Mouse (Mus musculus) heart, embryonic 14.5 days (tissue): Measurements from ENCODE around the gene Gmnn. TPM values are rescaled to one million over a fixed set of nuclear protein-coding genes. Genes with fewer than 3 reads are reported as not detected.
A peak's percentile ranks its signal among the peaks of the same experiment; 100 is the strongest.

Source experiments
- ATAC-seq: fragments of 200-750 bp; cut with Nextera tagmentation; 2 replicates; pipeline ENCODE4 v1.8.0; 2017; ENCODE audit warnings: low read depth, moderate TSS enrichment; ENCODE audit not compliant: insufficient number of reproducible peaks, insufficient read depth, low FRiP score
- H3K27ac ChIP-seq, 2 experiments: fragments of 200-500 bp in 1 of 2; fragments of 300-500 bp in 1 of 2; sonication (generic) in 1 of 2; replicated peaks in 1 of 2; 2 replicates each; pipeline ENCODE4 v1.5.1; 2012 to 2014; ENCODE audit warnings: low read depth in 2 of 2, low read length in 2 of 2, control low read depth in 1 of 2, mild to moderate bottlenecking in 1 of 2, mixed read lengths in 1 of 2; ENCODE audit not compliant: control insufficient read depth in 1 of 2, insufficient read depth in 1 of 2
- H3K27me3 ChIP-seq: fragments of 300-500 bp; sonication (generic); 2 replicates; pipeline ENCODE4 v1.6.1; 2014; ENCODE audit warnings: mild to moderate bottlenecking, low read length, control low read depth; ENCODE audit not compliant: control insufficient read depth, insufficient read depth
- H3K36me3 ChIP-seq: fragments of 300-500 bp; sonication (generic); 2 replicates; pipeline ENCODE4 v1.6.1; 2014; ENCODE audit warnings: mild to moderate bottlenecking, control low read depth, low read length, mixed read lengths; ENCODE audit not compliant: control insufficient read depth, insufficient read depth
- H3K4me1 ChIP-seq, 2 experiments: fragments of 200-500 bp in 1 of 2; fragments of 300-500 bp in 1 of 2; sonication (generic) in 1 of 2; 2 replicates each; pipeline ENCODE4 v1.6.1; 2012 to 2014; ENCODE audit warnings: low read length in 2 of 2, control low read depth in 1 of 2, mixed read lengths in 1 of 2; ENCODE audit not compliant: control insufficient read depth in 2 of 2, insufficient read depth in 2 of 2
- H3K4me2 ChIP-seq: fragments of 300-500 bp; sonication (generic); 2 replicates; pipeline ENCODE4 v1.6.1; 2014; ENCODE audit warnings: mild to moderate bottlenecking, low read length
- H3K4me3 ChIP-seq, 2 experiments: fragments of 200-500 bp in 1 of 2; fragments of 300-500 bp in 1 of 2; sonication (generic) in 1 of 2; 2 replicates each; pipeline ENCODE4 v1.5.1; 2012 to 2014; ENCODE audit warnings: low read length in 2 of 2, mild to moderate bottlenecking in 2 of 2, control low read depth in 1 of 2, low read depth in 1 of 2, moderate library complexity in 1 of 2; ENCODE audit not compliant: control insufficient read depth in 1 of 2, insufficient read depth in 1 of 2
- H3K9ac ChIP-seq: fragments of 300-500 bp; sonication (generic); 2 replicates; pipeline ENCODE4 v1.6.1; 2014; ENCODE audit warnings: mild to moderate bottlenecking, low read length
- H3K9me3 ChIP-seq: fragments of 300-500 bp; sonication (generic); 2 replicates; pipeline ENCODE4 v1.6.1; 2016; ENCODE audit warnings: low read length, control low read depth; ENCODE audit not compliant: control insufficient read depth
- WGBS: fragments of 180-500 bp; shearing (Covaris S2); extraction: QIAGEN DNeasy Blood & Tissue Kit; methylation state at CpG from one replicate; pipeline ENCODE4 v1.1.7; 2014; 5-methylcytosine and 5-hydroxymethylcytosine counted together
- polyA plus RNA-seq: library from polyadenylated mRNA; unstranded; fragments of >200 nt; fragmentation: Nextera tagmentation; extraction: Ambion mirVana; gene quantifications from 2 replicates; pipeline ENCODE4 v1.2.1, GENCODE M21; 2014

Gene Gmnn
- polyA plus RNA-seq, 1 experiment from 2014 or later, result 108 TPM

- Histone ChIP-seq H3K27ac (peak overlapping the region; percentile 86 to 97), H3K9me3 (no peaks in the 10 kb centered on the region), H3K27me3 (no peaks in the 10 kb centered on the region), H3K4me3 (peak overlapping the region; percentile 80 to 96), H3K4me2 (peak overlapping the region; percentile 75), H3K9ac (peak overlapping the region; percentile 90), H3K36me3 (peaks cover 37% of the 10 kb centered on the region), H3K4me1 (peaks cover 2 to 10% of the 10 kb centered on the region in 2 experiments; a peak in 1 of 4 replicates)
- WGBS, result 4% methylated on average over 10 of the region's 10 CpGs
- no peak for ATAC-seq
Measured at GRCm38 (mm10) chr13:24761083-24761402, 680 bp downstream of the Gmnn start.

GRCm38 (mm10) chr13:24760351-24760870 is 1.3 kb downstream of the Gmnn start:
- WGBS, result 57% methylated on average over 5 of the region's 5 CpGs
- Histone ChIP-seq H3K4me2 (peak overlapping the region; percentile 75), H3K9me3 (no peaks in the 10 kb centered on the region), H3K4me1 (peaks cover 2 to 10% of the 10 kb centered on the region in 2 experiments; a peak in 1 of 4 replicates), H3K36me3 (peaks cover 43% of the 10 kb centered on the region), H3K9ac (peak overlapping the region; percentile 90), H3K27me3 (no peaks in the 10 kb centered on the region), H3K4me3 (peak overlapping the region; percentile 80 to 96), H3K27ac (peak overlapping the region in 1 of 2 experiments; percentile 97; a peak in 2 of 4 replicates)
- no peak for ATAC-seq

- Histone ChIP-seq H3K27me3 (no peaks in the 10 kb centered on the region), H3K9me3 (no peaks in the 10 kb centered on the region), H3K4me2 (no peak overlapping the region), H3K4me3 (no peak overlapping the region), H3K4me1 (peaks cover 2 to 10% of the 10 kb centered on the region in 2 experiments; a peak in 1 of 4 replicates), H3K9ac (no peak overlapping the region), H3K27ac (no peak overlapping the region), H3K36me3 (peaks cover 53% of the 10 kb centered on the region)
- 85% methylated on average over 10 of the region's 10 CpGs for WGBS
- ATAC-seq, result no peak
Measured at GRCm38 (mm10) chr13:24759451-24759850, 2.3 kb downstream of the Gmnn start.

- WGBS, result 78% methylated on average over 12 of the region's 12 CpGs
- Histone ChIP-seq H3K9ac (no peak overlapping the region), H3K36me3 (peaks cover 65% of the 10 kb centered on the region), H3K27ac (no peak overlapping the region), H3K27me3 (no peaks in the 10 kb centered on the region), H3K4me2 (no peak overlapping the region), H3K9me3 (no peaks in the 10 kb centered on the region), H3K4me1 (peaks cover 2 to 10% of the 10 kb centered on the region in 2 experiments; a peak in 1 of 4 replicates), H3K4me3 (no peak overlapping the region)
- no peak for ATAC-seq
Measured at GRCm38 (mm10) chr13:24757820-24758564, 3.7 kb downstream of the Gmnn start.

- 0 out of 4 replicates have a peak, but pooled peaks cover 2 to 3% of the 10 kb centered on the region in 2 experiments for H3K4me1 ChIP-seq
- no peak overlapping the region for H3K27ac ChIP-seq
- peaks cover 78% of the 10 kb centered on the region for H3K36me3 ChIP-seq
- no peak for ATAC-seq
- 92% methylated on average over 3 of the region's 3 CpGs for WGBS
- H3K27me3 ChIP-seq, result no peaks in the 10 kb centered on the region
- no peak overlapping the region for H3K4me3 ChIP-seq
- no peak overlapping the region for H3K4me2 ChIP-seq
- no peaks in the 10 kb centered on the region for H3K9me3 ChIP-seq
- H3K9ac ChIP-seq, result no peak overlapping the region
Measured at GRCm38 (mm10) chr13:24756756-24757155, 5.0 kb downstream of the Gmnn start.

GRCm38 (mm10) chr13:24751396-24751795 is 10.3 kb downstream of the Gmnn start:
- Histone ChIP-seq H3K36me3 (peaks cover 66% of the 10 kb centered on the region), H3K4me3 (no peak overlapping the region), H3K9me3 (no peaks in the 10 kb centered on the region), H3K27me3 (no peaks in the 10 kb centered on the region), H3K4me1 (peaks cover 2 to 14% of the 10 kb centered on the region in 2 experiments; a peak in 2 of 4 replicates), H3K4me2 (no peak overlapping the region), H3K27ac (no peak overlapping the region), H3K9ac (no peak overlapping the region)
- WGBS, result 87% methylated on average over 8 of the region's 8 CpGs
- ATAC-seq, result no peak

GRCm38 (mm10) chr13:24750807-24751206 is 10.9 kb downstream of the Gmnn start:
- H3K4me2 ChIP-seq, result no peak overlapping the region
- no peak overlapping the region for H3K27ac ChIP-seq
- no peaks in the 10 kb centered on the region for H3K9me3 ChIP-seq
- no peaks in the 10 kb centered on the region for H3K27me3 ChIP-seq
- 87% methylated on average over 8 of the region's 8 CpGs for WGBS
- H3K9ac ChIP-seq, result no peak overlapping the region
- no peak overlapping the region for H3K4me3 ChIP-seq
- H3K36me3 ChIP-seq, result peaks cover 60% of the 10 kb centered on the region
- no peak for ATAC-seq
- peaks cover 2 to 14% of the 10 kb centered on the region in 2 experiments; a peak in 2 of 4 replicates for H3K4me1 ChIP-seq
